Mouse (Mus musculus): ENCODE data around the gene Dbp. TPM values are rescaled to one million over a fixed set of nuclear protein-coding genes. Genes with fewer than 3 reads are reported as not detected.

Gene Dbp
- total and polyA plus RNA-seq, 3 experiments = 22.5 to 24.4 TPM; not detected in 1

GRCm38 (mm10) chr7:45715741-45716459 is 11.0 kb downstream of the Dbp start:
- peak overlapping the region; percentile 96 for H3K27ac ChIP-seq (ENCODE audit: control insufficient read depth, low read depth, low read length)
- peaks cover 48% of the 10 kb centered on the region for H3K79me2 ChIP-seq (ENCODE audit: control insufficient read depth, insufficient read depth, low read length, poor library complexity)
- no peaks in the 10 kb centered on the region for H3K27me3 ChIP-seq (ENCODE audit: control insufficient read depth in 1 of 2, insufficient read depth in 2 of 2, low read length in 2 of 2)
- H3K36me3 ChIP-seq (ENCODE audit: control insufficient read depth in 1 of 2, insufficient read depth in 2 of 2, low read length in 2 of 2) = peaks cover 2% of the 10 kb centered on the region in 2 experiments; a peak in 3 of 4 replicates
- no peak for TF ChIP-seq CTCF (IDR thresholded peaks at IDR 0.05 in 2 of 3, conservative IDR thresholded peaks at IDR 0.05 in 1 of 3; ENCODE audit: control insufficient read depth in 1 of 3, insufficient read depth in 1 of 3, low read depth in 2 of 3, low read length in 3 of 3, poor library complexity in 1 of 3, severe bottlenecking in 1 of 3)
- no peak for TF ChIP-seq CHD2 (IDR thresholded peaks at IDR 0.05; ENCODE audit: low read length)
- TF ChIP-seq MAX (IDR thresholded peaks at IDR 0.05; ENCODE audit: low read length) = 0 out of 2 replicates have a peak, but pooled peaks have one; percentile 19
- TF ChIP-seq MYB (IDR thresholded peaks at IDR 0.05; ENCODE audit: low read depth, low read length) = no peak
- no peak for TF ChIP-seq GABPA (IDR thresholded peaks at IDR 0.05; ENCODE audit: low read depth, low read length)
- H3K9ac ChIP-seq (ENCODE audit: control insufficient read depth, low read depth, low read length, poor library complexity, severe bottlenecking) = peak overlapping the region; percentile 99
- H3K4me1 ChIP-seq (ENCODE audit: control insufficient read depth in 1 of 2, insufficient read depth in 2 of 2, low read length in 2 of 2) = peaks cover 0 to 5% of the 10 kb centered on the region in 2 experiments; a peak in 1 of 4 replicates
- H3K9me3 ChIP-seq (replicated peaks; ENCODE audit: insufficient read depth, low read length) = no peaks in the 10 kb centered on the region
- H3K4me3 ChIP-seq (ENCODE audit: control insufficient read depth in 1 of 2, insufficient read depth in 1 of 2, low read depth in 2 of 2, low read length in 2 of 2) = peak overlapping the region; percentile 69 to 71
- peak; percentile 56 for DNase-seq (ENCODE audit: low read depth, low spot score)

DNA sequence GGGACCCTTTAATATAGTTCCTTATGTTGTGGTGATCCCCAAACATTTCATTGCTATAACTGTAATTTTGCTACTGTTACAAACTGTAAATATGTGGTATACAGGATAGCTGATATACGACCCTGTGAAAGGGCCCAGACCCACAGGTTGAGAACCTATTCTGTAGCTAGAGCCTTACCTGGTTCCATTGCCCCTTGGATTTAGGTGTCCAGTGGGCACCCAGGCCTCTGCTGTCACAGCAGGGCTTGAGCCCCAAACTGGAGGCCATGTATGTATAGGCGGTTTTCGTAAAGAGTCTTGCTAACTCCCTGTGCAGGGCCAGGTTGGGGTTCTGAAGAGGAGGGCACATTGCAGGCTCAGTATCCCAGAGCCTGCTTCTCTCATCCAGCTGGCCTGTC is 11.6 kb downstream of the Dbp start:
- H3K9me3 ChIP-seq (replicated peaks; ENCODE audit: insufficient read depth, low read length) = no peaks in the 10 kb centered on the region
- H3K27ac ChIP-seq (ENCODE audit: control insufficient read depth, low read depth, low read length) = peak overlapping the region; percentile 96
- peaks cover 0 to 5% of the 10 kb centered on the region in 2 experiments; a peak in 1 of 4 replicates for H3K4me1 ChIP-seq (ENCODE audit: control insufficient read depth in 1 of 2, insufficient read depth in 2 of 2, low read length in 2 of 2)
- peaks cover 2% of the 10 kb centered on the region in 2 experiments; a peak in 3 of 4 replicates for H3K36me3 ChIP-seq (ENCODE audit: control insufficient read depth in 1 of 2, insufficient read depth in 2 of 2, low read length in 2 of 2)
- H3K4me3 ChIP-seq (ENCODE audit: control insufficient read depth in 1 of 2, insufficient read depth in 1 of 2, low read depth in 2 of 2, low read length in 2 of 2) = peak overlapping the region; percentile 69 to 71
- TF ChIP-seq RAD21 (IDR thresholded peaks at IDR 0.05; ENCODE audit: low read depth, low read length) (no peak), ZC3H11A (IDR thresholded peaks at IDR 0.05; ENCODE audit: low read depth, low read length) (no peak), USF2 (IDR thresholded peaks at IDR 0.05; ENCODE audit: borderline replicate concordance in 1 of 2, insufficient read depth in 1 of 2, low read depth in 1 of 2, low read length in 2 of 2) (no peak), BHLHE40 (IDR thresholded peaks at IDR 0.05; ENCODE audit: borderline replicate concordance, low read depth, low read length) (no peak), EP300 (IDR thresholded peaks at IDR 0.05; ENCODE audit: low read depth in 1 of 2, low read length in 2 of 2) (no peak), USF1 (IDR thresholded peaks at IDR 0.05; ENCODE audit: low read depth, low read length) (no peak), E2F4 (IDR thresholded peaks at IDR 0.05; ENCODE audit: borderline replicate concordance, low read depth, low read length) (no peak), CTCF (IDR thresholded peaks at IDR 0.05 in 2 of 3, conservative IDR thresholded peaks at IDR 0.05 in 1 of 3; ENCODE audit: control insufficient read depth in 1 of 3, insufficient read depth in 1 of 3, low read depth in 2 of 3, low read length in 3 of 3, poor library complexity in 1 of 3, severe bottlenecking in 1 of 3) (no peak), GATA1 (IDR thresholded peaks at IDR 0.05; ENCODE audit: low read depth, low read length) (no peak)
- H3K9ac ChIP-seq (ENCODE audit: control insufficient read depth, low read depth, low read length, poor library complexity, severe bottlenecking) = peak overlapping the region; percentile 99
- no peaks in the 10 kb centered on the region for H3K27me3 ChIP-seq (ENCODE audit: control insufficient read depth in 1 of 2, insufficient read depth in 2 of 2, low read length in 2 of 2)
- peaks cover 48% of the 10 kb centered on the region for H3K79me2 ChIP-seq (ENCODE audit: control insufficient read depth, insufficient read depth, low read length, poor library complexity)
- DNase-seq (ENCODE audit: low read depth, low spot score) = no peak
